Mouse (Mus musculus): ENCODE data around the gene Slco3a1.

DNA sequence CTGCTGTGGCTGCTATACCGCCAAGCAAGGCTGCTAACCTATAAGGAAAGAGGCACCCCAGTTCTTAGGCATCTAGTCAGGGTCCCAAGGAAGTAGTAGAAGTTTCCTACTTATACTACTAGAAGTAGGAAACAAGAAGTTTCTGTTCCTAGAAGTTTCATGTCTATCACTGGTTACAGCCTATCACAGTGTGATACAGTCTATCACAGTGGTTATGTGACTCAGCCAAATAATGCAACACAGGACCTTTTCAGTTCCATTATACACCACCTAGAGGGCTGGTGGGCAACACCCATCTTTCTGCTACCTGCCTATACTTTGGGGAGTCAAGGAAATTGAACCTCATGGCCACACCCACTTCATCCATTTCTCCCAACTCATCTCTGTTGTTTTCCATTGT, 104.8 kb downstream of the Slco3a1 start:
- TF ChIP-seq GATA1 (IDR thresholded peaks at IDR 0.05; ENCODE audit: borderline replicate concordance, low read length) (no peak), FLI1 (IDR thresholded peaks at IDR 0.05; ENCODE audit: low read length) (no peak)
